Mouse (Mus musculus) gastrocnemius, postnatal 25 days (tissue): Measurements from ENCODE around the gene Them7. TPM values are rescaled to one million over a fixed set of nuclear protein-coding genes. Genes with fewer than 3 reads are reported as not detected.
A peak's percentile ranks its signal among the peaks of the same experiment; 100 is the strongest.

ENCODE experiments used
- DNase-seq: peaks from one replicate; pipeline ENCODE4 v3.0.0; 2022
- total RNA-seq, 2 experiments: library from RNA; stranded (reverse); gene quantifications; 1 replicate in 1 of 2; 2 replicates in 1 of 2; pipeline ENCODE4 v1.2.3; 2021

The Them7 gene
- total RNA-seq, 2 experiments from 2014 or later = not detected

DNA sequence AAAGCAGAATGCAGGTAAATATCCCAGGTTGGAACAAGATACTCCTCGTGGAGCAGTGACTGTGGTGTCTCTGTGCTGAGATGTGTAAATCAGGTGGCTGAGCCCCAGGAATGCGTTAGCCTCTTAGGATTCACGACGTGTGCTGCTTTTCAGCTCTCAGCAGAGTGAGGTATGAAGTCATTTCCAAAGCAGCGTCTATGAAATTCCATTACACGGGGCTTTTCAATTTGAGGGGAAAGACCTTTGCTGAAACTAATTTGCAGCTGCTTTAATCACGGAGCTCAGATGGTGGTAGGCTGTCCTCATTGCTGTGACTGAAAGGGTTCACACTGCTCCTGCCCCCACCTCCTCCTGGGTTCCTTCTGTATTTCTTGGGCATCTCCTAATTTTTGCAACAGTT lies 87.9 kb downstream of the Them7 start:
- no peak for DNase-seq

DNA sequence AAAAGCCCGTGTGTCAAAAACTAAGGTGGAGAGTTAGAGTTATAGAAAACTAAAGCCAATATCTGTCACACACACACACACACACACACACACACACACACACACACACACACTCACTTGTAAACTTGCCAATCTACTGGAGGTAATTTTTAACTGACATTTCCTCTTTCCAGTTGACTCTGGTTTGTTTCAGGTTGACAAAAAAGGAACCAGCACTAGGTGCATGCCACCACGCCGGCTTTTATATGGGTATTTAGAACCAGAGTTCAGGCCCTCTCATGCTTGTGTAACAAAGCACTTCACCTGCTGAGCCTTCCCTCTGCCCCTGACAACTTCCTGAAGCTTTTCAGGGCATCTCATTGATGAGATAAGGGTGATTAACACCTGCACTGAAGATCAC lies 89.0 kb downstream of the Them7 start:
- no peak for DNase-seq

DNA sequence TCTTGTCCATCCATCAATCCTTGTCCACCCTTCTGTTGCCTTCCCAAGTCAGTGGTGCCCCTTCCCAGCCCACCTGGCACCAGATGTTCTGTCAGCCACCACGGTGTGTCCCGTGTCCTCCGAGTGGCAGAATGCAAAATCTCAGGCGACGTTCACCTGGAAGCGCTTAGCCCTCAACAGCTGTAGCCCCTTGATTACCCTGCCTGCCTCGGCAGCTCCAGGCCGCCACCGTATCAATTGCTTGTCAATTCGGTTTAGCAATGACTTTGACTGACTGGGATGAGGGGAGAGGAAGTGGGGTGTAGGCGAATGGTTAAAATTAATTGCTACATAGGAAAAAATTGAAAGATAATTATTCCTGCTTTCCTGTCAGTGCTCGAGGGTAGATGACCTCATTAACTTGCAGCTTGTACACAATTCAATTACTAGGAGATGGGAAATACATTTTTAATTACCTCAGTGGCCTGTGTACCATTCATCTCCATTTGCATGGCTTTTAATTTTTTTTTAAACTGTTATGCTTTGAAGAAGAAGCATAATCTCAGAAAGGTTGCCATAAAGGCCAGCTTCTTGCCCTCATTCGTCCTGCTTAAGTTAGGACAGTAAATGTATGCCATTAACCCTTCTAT lies 93.5 kb downstream of the Them7 start:
- no peak for DNase-seq

DNA sequence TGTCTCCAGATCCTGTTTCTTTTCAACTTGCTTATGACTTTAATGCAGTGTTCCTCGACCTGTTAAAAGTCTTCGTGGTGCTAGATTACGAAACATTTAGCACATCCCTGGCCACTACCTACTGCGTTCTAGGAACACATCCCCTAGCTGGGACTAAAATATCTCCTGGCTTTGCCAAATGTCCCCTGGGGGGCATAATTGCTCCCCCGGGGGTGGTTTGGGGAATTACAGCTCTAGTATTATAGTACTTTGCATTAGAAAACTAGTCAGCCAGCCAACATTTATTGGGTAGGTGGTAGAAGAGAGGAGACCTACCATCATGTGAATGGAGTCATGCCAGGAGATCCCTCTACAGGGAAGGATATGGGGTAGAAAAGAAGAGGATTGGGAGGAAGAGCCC lies 101.9 kb downstream of the Them7 start:
- DNase-seq = no peak

DNA sequence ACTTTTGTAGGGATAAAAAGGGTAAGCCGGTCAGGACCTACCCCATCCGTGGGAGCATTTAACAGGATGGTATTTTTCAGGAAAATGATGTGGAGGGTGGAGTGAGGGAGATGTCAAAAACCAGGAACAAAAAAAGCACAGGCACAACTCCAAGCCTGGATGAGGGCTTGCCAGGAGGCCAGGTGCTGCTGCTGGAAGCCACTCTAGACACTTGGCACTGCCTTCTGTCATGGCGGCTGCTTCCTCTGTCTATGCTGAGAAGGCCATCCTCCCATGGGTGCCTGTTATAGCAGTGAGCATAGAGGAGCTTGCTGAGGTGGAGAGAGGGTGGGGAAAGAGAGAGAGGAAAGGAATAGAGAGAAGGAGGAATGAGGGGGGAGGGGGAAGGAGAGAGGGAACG lies 105.9 kb downstream of the Them7 start:
- DNase-seq = no peak

DNA sequence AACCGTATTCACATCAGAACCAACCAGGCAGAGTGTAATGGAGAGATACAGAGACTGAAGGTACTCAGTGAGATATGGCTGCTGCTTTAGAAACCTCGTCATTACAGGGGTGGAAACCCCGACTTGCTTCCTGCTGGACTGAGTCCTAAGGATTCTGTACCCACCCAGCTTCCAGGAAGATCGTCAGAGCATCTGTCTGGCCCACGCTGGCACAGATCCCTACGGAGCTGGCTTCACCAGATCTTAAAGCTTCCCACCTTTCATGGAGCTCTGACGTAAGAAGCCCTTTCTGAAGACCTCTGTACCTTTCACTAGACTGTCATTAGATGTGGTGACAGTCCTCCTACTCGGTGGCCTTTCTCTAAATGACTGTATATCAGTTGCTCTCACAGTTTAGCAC lies 109.0 kb downstream of the Them7 start:
- DNase-seq = no peak

DNA sequence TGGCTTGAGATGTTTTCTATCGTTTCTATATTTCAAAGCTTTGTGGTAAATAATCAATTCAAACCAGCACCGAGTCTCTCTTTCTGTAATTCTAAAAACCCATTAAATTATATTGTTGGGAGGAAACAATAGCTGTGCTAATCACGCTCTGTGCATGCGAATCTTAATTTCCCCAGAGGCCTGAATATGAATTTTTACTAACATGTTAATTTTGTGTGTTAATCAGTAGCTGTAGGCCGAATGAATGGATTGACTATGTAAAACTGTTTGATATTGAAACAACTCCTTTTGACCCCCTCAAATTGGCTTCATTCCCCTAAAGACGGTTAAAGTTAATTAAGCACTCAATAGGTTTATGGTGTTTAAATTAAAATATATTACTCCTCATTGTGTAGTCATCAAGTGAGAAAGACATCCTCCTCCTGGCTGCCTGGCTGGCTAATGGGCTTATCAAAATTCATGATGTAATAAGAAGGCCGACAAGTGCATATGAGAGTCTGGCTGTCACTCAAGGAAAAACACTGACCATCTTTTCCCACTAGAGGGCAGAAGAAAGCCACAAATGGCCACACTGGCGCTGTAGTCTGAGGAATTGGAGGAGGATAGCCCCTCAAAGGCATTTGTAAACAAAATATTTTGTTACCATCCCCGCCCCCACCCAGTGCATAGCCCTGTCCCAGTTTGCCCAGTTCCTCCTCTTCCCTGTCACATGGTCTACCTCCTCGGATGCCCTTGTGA lies 110.0 kb downstream of the Them7 start:
- peak; percentile 16 for DNase-seq

DNA sequence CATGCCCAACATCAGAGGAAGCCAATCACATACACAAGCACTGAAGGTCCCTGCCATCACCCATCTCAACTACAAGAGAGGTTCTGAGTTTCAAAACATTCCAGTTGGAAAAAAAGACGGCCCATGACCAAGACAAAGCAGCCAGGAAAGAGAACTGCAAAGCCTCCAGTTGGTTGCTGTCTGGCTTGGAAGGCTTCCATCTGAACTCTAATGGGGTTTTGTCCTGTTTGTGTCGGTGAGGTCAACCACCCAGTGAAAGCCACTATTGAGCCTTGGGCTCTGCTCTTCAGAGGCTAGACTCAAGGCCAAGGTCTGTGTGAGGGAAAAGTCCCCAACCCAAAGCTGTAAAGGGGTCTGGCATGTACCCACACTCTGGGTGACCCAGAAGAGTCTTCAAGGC lies 111.5 kb downstream of the Them7 start:
- no peak for DNase-seq

DNA sequence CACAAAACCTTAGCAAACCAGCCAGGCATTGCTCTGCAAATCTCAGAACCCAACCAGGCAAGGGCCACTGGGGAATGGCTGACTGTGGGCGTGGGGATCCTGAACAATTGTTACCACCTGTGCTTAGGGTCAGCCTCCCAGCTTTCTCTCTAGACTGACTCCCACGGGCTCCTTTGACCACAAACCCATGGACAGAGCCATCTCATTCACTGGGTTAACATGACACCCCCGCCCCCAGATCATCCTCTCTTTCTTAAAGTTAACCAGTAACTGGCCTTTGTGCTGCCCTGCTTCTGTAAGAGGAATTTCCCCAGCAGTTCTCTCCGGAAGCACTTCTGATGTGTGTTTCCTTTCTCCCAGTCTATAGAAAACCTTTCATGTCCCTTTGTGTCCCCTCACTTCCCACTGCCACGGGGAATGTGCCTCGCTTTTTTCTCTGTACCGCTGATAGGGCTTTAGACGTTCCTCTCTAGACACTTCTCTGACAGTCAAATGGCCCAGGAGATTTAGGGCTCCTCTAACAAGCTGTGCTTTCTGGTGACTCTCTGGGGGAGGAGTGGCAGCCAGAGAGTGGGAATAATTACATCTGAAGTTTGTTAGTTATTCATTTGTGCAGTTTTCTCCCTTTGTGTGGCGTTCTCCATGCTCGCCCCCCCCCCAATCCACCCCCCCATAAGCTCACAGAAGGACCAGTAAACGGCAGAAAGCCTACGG lies 112.4 kb downstream of the Them7 start:
- DNase-seq = no peak

DNA sequence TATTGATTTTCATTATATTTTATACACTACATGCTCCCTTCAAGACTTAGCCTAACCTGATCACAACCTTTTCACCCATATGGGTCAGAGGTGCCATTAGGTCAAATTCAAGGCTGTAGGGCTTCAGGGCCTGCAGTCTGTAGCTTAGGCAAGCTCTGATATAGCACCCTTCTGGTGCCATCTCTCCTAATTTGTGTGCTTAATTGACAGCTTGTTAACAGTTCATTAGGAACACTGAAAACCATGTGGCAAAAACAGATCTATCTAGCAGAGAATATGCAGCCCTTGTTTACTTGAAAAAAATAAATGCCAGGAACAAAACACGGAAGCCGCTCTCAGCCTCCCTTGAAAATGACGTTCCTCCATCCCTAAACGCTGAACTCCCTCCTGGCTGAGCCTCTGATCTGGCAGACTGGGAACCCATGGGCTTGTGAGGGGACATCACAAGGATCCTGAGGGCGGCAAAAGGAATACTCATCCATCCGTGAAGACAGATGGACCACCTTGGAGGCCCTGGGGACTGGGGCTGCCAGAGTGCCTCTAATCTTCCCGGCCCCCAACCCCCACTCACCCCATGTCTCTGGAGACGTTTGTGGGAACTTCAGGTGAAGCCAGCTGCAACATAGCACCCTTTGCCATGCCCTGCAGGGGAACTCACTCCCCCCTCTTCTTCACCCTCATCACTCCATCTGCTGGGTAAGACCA lies 113.2 kb downstream of the Them7 start:
- DNase-seq = no peak

DNA sequence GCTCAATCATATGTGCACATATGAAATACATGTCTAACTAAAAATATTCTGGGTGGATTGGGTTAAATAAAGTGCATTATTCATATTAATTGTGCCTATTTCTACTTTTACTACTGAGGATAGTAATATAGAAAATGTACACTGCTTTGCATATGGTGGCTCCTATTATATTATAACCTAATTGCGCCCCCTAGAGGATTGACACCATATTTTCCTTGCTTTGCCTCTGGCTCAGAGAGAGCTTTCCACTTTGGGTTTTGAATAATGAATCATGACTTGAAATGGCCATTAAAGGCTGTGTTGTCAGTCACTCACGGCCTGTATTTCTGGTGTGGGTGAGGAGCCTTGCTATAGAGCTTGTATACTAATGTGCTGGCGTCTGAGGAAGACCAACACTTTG lies 115.9 kb downstream of the Them7 start:
- DNase-seq = no peak

DNA sequence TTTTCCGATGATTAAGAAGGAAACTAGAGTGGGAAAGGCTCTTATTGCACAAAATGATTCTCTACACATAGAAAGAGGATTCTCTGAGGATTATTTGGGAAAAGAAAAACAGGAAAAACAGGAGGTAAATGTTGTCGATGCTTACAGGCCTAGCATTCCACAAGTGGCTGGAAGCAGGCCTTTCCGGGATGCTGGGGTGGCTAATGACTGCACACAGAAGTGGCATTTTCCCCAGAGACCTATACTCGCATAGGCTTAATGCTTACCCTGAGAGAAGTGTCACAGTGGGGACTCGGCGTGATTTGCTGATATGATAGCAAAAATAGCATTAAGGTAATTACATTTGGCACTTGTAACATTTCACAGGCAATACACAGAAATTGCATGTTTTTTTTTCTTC lies 124.8 kb downstream of the Them7 start:
- DNase-seq = no peak

DNA sequence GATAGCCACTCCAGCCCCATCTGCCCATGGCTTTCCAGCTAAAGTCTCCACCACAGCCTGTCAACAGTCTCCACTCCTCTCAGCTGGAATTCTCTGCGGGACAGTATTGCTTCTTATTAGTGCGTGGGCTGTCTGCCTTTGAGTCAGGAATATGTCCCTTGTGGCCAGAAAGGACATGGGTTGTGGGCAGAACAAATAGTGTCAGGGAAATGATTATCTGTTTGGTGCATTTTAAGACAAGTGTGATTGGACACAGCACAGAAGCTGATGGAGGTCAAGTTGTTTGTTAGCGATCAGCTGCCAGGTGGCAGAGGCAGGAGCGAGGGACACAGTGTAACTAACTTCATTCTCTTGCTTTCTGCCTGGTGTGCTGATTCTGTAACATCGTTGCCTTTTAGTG lies 132.7 kb downstream of the Them7 start:
- peak; percentile 24 for DNase-seq

DNA sequence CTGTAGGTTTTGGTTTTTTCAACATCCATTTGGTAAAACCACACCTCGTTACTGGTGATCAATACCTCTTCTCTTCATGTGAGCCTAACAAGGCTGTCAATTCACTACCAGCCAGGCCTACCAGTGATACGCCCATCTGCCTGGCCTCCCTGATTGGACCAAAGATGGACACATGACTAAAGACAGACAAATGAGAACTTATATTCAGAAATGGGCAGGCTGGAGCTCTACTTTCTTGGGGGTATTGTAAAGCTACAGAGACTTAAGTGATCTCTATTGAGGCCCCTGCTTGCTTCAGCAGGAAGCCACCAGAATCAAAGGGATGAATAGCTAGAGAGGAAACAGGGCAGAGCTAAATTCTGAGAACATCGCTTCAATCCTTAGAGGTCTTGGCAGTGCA lies 133.9 kb downstream of the Them7 start:
- no peak for DNase-seq

DNA sequence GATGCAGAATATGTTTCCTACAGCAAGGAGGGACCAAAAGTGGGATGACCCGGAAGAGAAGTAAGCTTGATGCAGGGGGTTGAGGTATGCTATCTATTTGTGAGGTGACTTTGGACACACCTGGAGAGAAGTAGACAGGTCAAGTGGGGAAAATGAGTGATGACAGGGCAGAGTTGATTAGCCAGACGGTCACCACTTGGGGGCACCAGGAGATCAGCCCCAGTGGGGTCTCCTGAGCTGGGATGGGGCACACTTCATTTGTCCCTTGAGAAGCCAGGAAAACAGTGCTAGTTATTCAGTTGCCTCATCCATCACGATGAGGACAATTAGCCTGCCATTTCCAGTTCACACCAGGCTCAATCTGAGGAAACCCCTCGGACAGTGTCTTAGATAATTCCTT lies 143.5 kb downstream of the Them7 start:
- DNase-seq = no peak

DNA sequence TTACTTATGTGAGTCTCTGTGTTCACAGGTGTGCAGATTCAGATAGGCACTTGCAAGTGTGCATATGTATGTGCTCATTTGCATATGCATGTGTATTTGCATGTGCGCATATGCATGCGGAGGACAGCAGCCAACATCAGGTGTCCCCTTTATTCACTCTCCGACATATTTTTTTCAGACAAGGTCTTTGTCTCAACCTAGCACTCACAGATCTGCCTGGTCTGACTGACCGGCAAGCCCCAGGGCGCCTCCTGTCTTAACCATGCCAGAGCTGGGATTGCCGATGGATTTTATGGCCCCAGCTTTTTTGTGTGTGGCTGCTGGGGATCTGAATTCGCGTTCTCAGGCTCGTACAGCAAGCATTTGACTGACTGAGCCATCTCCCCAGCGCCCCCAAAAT lies 146.1 kb downstream of the Them7 start:
- DNase-seq = no peak

DNA sequence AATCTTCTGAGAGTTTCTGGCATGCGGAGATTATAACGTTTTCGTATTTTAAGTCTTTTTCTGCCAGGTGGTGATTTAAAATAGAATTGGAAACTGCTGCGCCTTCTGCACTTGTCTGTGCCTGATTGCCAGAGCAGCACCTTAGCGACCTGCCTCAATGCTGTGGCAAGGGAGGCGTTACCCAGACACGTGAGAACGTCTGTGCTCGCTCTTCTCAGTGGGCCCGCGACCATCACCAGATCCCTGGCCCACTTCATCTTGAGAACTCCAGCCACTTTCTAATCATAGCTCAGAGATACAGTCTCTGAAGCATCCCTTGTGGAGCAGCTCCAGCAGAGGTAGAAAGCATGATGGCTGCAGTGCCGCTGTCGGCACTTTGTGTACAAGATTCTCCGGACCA lies 146.6 kb downstream of the Them7 start:
- DNase-seq = no peak

DNA sequence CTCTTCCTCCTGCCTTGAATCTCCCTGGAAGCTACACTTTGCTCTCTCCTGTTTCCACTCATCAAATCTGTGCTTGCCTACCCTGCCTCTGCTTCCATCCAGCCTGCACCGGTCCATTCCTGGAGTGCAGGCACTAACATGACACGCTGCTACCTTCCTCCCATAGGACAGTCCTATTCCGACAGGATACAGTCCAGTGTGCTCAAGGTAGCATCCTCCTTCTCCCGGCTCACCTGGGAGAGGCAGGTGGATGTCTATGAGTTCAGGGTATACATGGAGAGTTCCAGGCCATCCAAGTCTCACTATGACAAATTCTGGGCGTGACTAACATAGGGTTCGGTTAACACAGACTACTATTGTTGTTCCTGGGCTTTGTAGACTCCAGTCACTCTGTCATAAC lies 148.0 kb downstream of the Them7 start:
- DNase-seq = no peak

DNA sequence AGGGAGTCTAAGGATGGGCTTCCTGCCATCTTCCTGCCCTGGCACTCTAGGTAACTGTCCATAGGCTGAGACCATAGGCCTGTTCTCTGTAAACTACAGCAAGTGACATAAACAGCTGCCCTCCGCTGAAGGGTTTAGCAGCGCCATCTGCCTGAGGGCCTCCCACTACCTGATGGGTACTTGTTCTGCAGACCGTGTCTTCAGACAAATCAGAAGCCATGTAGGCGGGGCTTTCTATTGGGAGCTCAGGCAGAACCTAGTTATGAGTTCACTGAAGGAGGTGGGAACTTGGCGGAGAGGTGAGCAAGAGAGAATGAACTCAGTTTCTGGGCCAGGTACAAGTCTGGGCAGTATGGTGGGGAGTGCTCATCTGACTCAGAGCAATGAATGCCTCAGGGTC lies 148.6 kb downstream of the Them7 start:
- no peak for DNase-seq

DNA sequence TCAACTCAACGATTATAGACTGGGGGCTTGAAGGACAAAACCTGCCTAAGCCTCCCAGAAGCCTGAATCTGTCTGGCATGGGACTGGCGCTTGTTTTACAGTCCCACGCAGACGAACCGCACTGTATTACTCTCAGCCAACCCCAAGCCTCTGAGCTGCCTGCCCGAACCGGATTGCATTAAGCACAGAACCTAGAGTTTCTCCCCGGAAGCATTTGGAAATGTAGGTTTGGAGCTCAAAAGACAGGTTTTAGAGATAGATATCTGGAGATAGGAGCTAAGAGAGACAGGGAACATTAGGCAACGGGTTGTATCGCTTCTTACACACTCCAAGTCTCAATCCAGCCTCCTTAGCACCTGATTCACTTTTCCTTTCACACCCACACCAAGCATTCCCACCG lies 149.5 kb downstream of the Them7 start:
- DNase-seq = no peak

DNA sequence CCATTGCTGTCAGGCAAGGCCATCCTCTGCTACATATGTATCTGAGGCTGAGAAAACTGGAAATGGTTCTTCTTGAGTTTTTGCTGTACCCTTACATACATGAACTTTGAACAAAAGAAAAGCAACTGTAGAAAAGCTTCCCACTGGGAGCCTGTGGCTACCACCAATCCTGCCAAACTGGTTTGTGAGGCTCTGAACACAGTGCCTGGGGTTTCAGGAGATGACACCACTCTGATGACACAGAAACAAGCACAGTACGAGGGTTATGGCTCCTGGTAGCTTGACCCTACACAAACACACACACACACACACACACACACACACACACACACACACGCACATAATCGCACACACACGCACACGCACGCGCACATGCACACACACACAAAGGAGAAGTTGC lies 151.1 kb downstream of the Them7 start:
- no peak for DNase-seq

DNA sequence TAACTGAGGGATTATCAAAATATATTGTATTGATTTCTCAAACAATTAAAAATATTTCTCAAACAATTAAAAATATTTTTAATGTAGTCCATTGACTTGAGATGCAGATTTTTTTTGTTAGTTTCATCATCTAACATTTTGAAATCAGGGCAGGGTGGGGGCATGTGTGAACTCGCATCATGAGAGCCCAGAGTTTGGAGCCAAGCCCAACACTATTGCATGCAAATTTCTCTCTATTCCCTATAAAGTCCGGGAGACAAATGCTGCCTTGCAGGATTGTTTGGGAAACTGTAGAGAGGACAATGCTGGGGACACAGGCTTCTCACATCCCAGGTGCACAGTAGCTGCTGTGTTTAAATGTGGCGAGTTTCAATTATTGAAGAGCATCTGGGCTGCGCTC lies 151.6 kb downstream of the Them7 start:
- no peak for DNase-seq

DNA sequence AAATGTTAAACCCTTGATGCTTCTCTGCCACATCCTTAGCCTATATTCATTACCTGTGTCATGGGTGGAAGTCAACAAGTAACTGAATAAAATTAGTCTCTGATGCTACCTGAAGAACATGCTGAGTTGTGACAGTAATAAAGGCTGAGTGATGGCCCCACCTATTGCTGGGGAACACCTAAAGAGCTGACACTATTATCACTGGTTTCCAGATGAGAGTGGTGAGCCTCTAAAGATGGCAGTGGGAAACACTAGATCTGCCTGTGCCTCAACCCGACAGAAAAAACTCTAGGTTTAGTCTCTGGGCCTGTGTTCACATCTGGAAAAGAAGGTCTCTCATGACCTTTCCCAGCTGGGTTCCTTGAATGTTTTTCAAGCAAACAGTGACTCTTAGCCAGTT lies 155.6 kb downstream of the Them7 start:
- DNase-seq = no peak
